Comparison of ENCODE assay signal across 13 mouse cellular contexts in the genomic region with DNA sequence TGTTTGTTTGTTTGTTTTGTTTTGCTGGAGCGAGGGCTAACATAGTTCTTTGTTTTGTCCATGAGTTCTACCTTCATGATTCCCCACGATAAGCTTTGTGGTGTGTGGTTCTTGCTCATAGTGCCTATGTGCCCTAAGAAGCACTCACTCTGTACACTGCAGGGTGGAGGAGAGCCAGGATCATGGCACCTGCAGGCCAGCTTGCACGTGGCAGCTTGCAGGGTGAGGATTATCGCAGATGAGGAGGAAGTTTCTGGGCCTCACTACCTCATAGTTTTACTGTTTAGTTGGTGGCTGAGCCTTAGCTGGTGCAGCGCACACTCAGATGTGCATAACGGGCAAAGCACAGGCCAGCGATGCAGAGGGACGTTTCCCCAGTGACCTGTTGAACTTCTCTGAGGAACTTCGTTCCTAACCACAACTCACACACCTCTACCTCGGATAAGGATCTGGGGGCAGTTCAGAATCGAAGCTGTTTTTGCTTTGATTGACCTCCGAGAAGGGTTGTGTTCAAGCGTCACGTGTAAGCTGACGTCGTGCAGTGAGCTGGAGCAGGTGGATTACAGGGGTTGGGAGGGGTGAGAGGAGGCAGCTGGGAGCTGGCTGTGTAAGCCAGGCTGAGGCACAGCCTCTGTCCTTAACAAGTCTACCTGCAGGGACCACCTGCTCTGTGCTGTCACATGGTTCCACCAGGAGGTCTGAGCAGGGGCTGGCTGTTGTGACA.
DNase-seq lines count a peak whose midpoint lies in the region; ATAC-seq and TF ChIP-seq lines count a peak whose summit lies in the region.
"Had no signal": no experiment of that assay in that cellular context is flagged by ENCODE, and none has a peak within 500 bp of the region (broad histone marks: within the 10 kb centered on the region; RNA-seq: fewer than 3 reads in every experiment).

No protein-coding gene starts in this region.

- H3K36me3 ChIP-seq in intestine, embryonic 14.5 days (ENCODE audit: control insufficient read depth, insufficient read depth, low read length) = no peaks in the 10 kb centered on the region
- H3K36me3 ChIP-seq in intestine, postnatal 0 days (ENCODE audit: control insufficient read depth, insufficient read depth) = no peaks in the 10 kb centered on the region
- H3K36me3 ChIP-seq in thymus, adult 2 months (ENCODE audit: control insufficient read depth, insufficient read depth, low read length) = no peaks in the 10 kb centered on the region
- no peaks in the 10 kb centered on the region for H3K36me3 ChIP-seq in intestine, embryonic 16.5 days (ENCODE audit: control insufficient read depth, insufficient read depth, low read length)
- H3K36me3 ChIP-seq: heart, embryonic 15.5 days had no signal

- ATAC-seq in intestine, embryonic 14.5 days (replicated peaks; ENCODE audit: low FRiP score, low TSS enrichment, low read depth) = peak; percentile 65
- no peak for ATAC-seq in intestine, postnatal 0 days
- ATAC-seq in intestine, embryonic 16.5 days = peak; percentile 62
- ATAC-seq: liver, postnatal 0 days had no signal

- TF ChIP-seq POLR2A in thymus, adult 2 months (IDR thresholded peaks at IDR 0.05; ENCODE audit: control insufficient read depth, extremely low read depth, insufficient read depth, low read length, poor library complexity) = no peak

- H3K4me3 ChIP-seq in intestine, embryonic 14.5 days (ENCODE audit: low read depth, low read length) = no peak overlapping the region
- H3K4me3 ChIP-seq in intestine, postnatal 0 days (ENCODE audit: low read depth, low read length) = no peak overlapping the region
- no peak overlapping the region for H3K4me3 ChIP-seq in thymus, adult 2 months (ENCODE audit: control insufficient read depth, insufficient read depth, low read length)
- H3K4me3 ChIP-seq in intestine, embryonic 16.5 days (ENCODE audit: low read length) = no peak overlapping the region
- H3K4me3 ChIP-seq: heart, embryonic 15.5 days; myocyte had no signal

- no peak for TF ChIP-seq CTCF in intestine, postnatal 0 days (IDR thresholded peaks at IDR 0.05; ENCODE audit: low read depth)
- no peak for TF ChIP-seq CTCF in thymus, adult 2 months (IDR thresholded peaks at IDR 0.05; ENCODE audit: borderline replicate concordance, control insufficient read depth, extremely low read depth, insufficient read depth, low read length, poor library complexity)

- peaks cover 28% of the 10 kb centered on the region for H3K4me1 ChIP-seq in intestine, embryonic 14.5 days (replicated peaks; ENCODE audit: control insufficient read depth, insufficient read depth, low read length)
- no peaks in the 10 kb centered on the region for H3K4me1 ChIP-seq in intestine, postnatal 0 days (replicated peaks; ENCODE audit: control insufficient read depth, insufficient read depth, low read length)
- H3K4me1 ChIP-seq in thymus, adult 2 months (replicated peaks; ENCODE audit: control insufficient read depth, insufficient read depth, low read length) = peaks cover 19% of the 10 kb centered on the region
- H3K4me1 ChIP-seq in intestine, embryonic 16.5 days (ENCODE audit: control insufficient read depth, insufficient read depth, low read length) = peaks cover 15% of the 10 kb centered on the region

- H3K4me2 ChIP-seq in intestine, embryonic 14.5 days (ENCODE audit: low read length) = no peak overlapping the region
- no peak overlapping the region for H3K4me2 ChIP-seq in intestine, postnatal 0 days (replicated peaks; ENCODE audit: low read depth)
- H3K4me2 ChIP-seq in intestine, embryonic 16.5 days (ENCODE audit: low read depth, low read length) = peak overlapping the region; percentile 38
- H3K4me2 ChIP-seq: heart, embryonic 15.5 days had no signal

- no peak overlapping the region for H3K27ac ChIP-seq in intestine, embryonic 14.5 days (ENCODE audit: low read depth)
- H3K27ac ChIP-seq in intestine, postnatal 0 days (ENCODE audit: low read depth, low read length) = no peak overlapping the region
- H3K27ac ChIP-seq in thymus, adult 2 months (ENCODE audit: control insufficient read depth, insufficient read depth, low read length) = no peak overlapping the region
- no peak overlapping the region for H3K27ac ChIP-seq in intestine, embryonic 16.5 days (ENCODE audit: low read length)
- H3K27ac ChIP-seq: heart, embryonic 15.5 days; macrophage had no signal

- H3K9ac ChIP-seq in intestine, embryonic 14.5 days (ENCODE audit: low read length) = no peak overlapping the region
- H3K9ac ChIP-seq in intestine, postnatal 0 days (ENCODE audit: low read depth, low read length) = no peak overlapping the region
- no peak overlapping the region for H3K9ac ChIP-seq in intestine, embryonic 16.5 days (ENCODE audit: low read depth, low read length)
- H3K9ac ChIP-seq: heart, embryonic 15.5 days; liver, postnatal 0 days had no signal

- no peak for DNase-seq in intestine, embryonic 14.5 days (ENCODE audit: low spot score)
- peak; percentile 2 for DNase-seq in thymus, adult 2 months
- DNase-seq in thymus, adult 18-20 months = no peak
- DNase-seq in thymus, postnatal 36 days = peak; percentile 3 to 8
- DNase-seq in frontal cortex, postnatal 10 days (ENCODE audit: low spot score in 2 of 2) = no peak
- no peak for DNase-seq in testis, postnatal 14 days (ENCODE audit: low spot score)
- DNase-seq: cerebellum, adult 11 months; liver, postnatal 0 days had no signal

- WGBS in intestine, embryonic 14.5 days = 52% methylated on average over 16 of the region's 16 CpGs
- 39% methylated on average over 16 of the region's 16 CpGs for WGBS in intestine, postnatal 0 days
- 11% methylated on average over 16 of the region's 16 CpGs for WGBS in thymus, adult 2 months
- WGBS in intestine, embryonic 16.5 days = 46% methylated on average over 16 of the region's 16 CpGs

- H3K27me3 ChIP-seq in intestine, embryonic 14.5 days (replicated peaks; ENCODE audit: control insufficient read depth, insufficient read depth, low read length) = no peaks in the 10 kb centered on the region
- H3K27me3 ChIP-seq in intestine, postnatal 0 days (replicated peaks; ENCODE audit: control insufficient read depth, insufficient read depth, low read length) = no peaks in the 10 kb centered on the region
- no peaks in the 10 kb centered on the region for H3K27me3 ChIP-seq in thymus, adult 2 months (ENCODE audit: control insufficient read depth, insufficient read depth, low read length)
- no peaks in the 10 kb centered on the region for H3K27me3 ChIP-seq in intestine, embryonic 16.5 days (replicated peaks; ENCODE audit: control insufficient read depth, insufficient read depth, low read length)
- H3K27me3 ChIP-seq: heart, embryonic 15.5 days had no signal

- H3K9me3 ChIP-seq in intestine, embryonic 14.5 days (ENCODE audit: control insufficient read depth, low read length) = no peaks in the 10 kb centered on the region
- no peaks in the 10 kb centered on the region for H3K9me3 ChIP-seq in intestine, postnatal 0 days (ENCODE audit: control insufficient read depth)
- H3K9me3 ChIP-seq in intestine, embryonic 16.5 days (ENCODE audit: control insufficient read depth, low read length) = no peaks in the 10 kb centered on the region
- H3K9me3 ChIP-seq: heart, embryonic 15.5 days had no signal

Comparison
In these comparisons a context has a peak if more than half of its experiments do, and no peak if none do; other contexts are left out.
1. DNase-seq: peak in thymus, adult 2 months (single experiment) and thymus, postnatal 36 days (2 of 2); none in intestine, embryonic 14.5 days (single experiment), thymus, adult 18-20 months (0 of 2), frontal cortex, postnatal 10 days (0 of 2) and testis, postnatal 14 days (single experiment).